Mouse (Mus musculus) mouse trophoblast stem cell (cell line): ENCODE results near the gene Slco2b1.

Experiments
- in situ Hi-C, 2 experiments: fragments of 300-500 bp; cut with MseI, MboI; formaldehyde crosslinking; loops; 2 replicates in 1 of 2; 3 replicates in 1 of 2; pipeline ENCODE4 v1.15.1; 2025

Gene Slco2b1

DNA sequence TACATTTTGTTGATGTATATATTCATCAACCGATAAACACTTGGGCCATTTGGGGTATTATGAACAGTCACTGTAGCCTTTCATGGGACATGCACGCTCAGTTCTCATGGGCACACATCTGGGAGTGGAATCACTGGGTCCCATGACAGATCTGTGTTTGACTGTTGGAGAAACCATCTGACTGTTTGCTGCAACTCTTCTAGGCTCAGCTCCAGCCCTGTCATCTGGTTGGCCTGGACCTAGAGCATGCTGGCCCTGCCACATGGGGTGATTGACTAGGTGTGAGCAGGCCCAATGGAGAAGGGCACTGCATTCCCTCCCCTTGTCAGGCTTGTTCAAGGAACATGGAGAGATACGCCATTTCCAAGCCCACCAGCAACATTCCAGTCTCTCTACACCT is 17.2 kb downstream of the Slco2b1 start:
- in situ Hi-C loops: no loop called here

DNA sequence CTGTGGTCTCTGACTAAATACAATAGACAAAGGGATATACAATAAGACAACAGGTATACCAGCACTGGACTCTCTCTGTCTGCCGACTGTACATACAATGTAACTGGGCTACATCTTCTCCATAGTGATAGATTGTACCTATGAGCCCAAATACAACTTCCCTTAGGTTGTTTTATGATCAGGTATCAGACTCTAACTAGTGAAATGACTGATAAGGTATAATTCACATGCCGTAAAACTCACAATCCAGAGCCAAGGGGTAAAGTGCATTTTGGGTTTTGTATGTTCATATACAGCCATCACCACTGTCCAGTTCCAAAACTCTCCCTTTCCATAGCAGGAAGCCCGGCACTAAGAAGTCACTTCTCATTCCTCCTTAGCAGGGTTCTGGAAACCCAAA is 17.8 kb downstream of the Slco2b1 start:
- in situ Hi-C loops: no loop called here

DNA sequence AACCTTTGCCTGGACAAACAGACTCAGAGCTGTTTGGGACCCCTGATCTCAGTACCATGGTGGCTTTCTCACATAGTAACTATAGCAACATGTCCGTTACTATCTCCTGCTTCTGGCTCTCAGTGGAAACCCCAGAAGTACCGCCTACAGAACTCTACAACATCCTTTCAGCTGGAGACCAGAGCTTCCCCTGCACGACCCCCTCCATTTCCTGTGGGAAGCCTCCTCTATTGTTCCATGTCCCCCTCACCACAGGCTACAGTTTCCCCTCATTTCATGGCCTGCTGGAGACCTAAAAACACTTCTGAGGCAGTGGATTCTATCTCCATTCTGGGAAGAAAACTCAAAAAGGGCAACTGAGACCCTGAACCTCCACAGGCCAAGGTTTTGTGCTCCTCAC is 18.7 kb downstream of the Slco2b1 start:
- in situ Hi-C loops: no loop called here

DNA sequence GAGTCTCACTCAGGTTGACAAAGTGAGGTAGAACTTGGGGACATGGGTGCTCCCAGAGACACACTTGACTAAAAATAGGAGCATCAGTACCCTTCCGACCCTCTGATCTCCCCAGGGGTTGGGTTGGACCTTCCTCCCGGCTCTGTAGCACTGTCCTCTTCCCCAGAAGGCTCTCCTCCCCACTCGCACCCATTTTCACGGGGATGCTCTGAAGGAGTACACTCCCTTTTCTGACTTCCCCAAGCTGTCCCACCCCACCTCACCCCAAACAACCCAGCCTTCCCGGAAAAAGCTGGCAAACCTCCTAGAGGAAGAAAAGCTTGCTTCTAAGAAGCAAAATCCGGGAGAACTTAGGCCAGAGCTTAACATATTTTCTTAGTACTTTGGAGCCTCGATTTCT is 20.3 kb downstream of the Slco2b1 start:
- in situ Hi-C loops: no loop called here

DNA sequence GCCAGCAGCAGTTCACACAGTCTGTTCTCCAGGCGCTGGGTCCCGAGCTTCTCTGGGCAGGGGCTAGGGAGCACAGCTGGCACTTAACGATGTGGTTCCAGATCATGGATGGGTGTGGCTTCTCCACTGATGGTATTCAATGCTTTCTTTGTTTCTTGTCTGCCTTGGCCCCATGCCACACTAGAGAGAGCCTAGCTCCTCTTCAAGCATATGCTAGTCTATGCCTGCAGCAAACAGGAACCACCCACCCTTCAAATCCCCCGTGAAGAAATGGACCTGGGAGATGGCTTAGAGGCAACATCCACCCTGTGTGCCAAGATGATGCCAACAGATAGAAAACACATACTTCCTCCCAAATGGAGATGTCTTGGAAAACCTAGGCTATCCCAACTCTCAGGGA is 27.1 kb downstream of the Slco2b1 start:
- in situ Hi-C loops: no loop called here

DNA sequence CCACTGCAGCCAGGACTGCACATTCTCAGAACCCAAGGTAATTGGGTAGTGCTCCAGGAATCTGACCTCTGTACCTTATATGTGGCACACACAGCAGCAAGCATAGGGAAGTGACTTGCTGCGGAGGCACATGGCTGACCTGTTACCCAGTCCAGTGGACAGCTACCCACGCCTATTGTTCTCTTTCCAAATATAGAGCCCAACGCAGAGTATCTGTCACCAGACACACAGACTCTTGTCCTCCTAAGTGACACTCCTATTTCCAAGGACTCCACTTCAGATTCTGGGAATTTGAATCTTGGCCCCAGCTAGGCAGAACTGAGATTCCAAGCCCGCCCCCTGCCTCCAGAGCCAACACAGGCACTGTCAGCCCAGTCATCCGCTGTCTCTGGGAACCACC is 30.4 kb downstream of the Slco2b1 start:
- in situ Hi-C loops: no loop called here

DNA sequence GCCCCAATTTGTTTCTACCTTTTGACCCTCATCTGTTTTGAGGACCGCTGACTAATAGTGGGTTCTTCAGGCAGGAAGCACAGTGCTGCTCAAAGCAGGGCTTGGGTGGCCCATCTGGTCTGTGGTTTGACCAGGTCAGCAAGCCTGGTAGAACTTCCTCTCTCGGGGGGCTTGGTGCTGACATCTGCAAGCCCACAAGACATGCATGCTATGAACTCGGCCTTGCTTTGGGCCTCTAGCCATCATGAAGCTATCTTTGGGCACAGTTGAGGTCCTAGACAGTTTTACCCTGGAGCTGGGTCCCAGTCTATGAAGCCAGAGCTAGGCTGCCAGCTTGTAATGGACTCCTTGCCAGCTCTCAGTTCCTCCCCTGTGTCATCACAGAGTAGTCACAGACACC is 36.2 kb downstream of the Slco2b1 start:
- in situ Hi-C loops: no loop called here

DNA sequence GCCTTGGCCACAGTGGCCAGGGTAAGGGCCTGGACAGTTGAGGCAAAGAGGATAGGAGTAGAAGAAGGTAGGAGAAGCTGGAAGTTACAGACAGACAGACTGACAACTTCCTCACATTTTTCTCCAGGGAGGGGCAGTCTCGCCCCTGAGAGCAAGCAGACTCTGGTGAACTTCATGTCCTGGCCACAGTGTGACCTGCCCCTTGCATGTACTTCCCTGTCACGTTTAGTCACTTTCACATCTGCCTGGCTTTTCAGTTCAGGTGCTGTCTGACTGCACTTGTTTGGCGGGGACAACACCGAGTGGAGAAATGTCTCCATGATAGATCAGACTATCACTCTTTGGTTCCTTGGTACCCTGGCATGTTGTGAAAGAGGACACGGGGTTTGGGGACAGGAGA is 36.9 kb downstream of the Slco2b1 start:
- in situ Hi-C loops: no loop called here

DNA sequence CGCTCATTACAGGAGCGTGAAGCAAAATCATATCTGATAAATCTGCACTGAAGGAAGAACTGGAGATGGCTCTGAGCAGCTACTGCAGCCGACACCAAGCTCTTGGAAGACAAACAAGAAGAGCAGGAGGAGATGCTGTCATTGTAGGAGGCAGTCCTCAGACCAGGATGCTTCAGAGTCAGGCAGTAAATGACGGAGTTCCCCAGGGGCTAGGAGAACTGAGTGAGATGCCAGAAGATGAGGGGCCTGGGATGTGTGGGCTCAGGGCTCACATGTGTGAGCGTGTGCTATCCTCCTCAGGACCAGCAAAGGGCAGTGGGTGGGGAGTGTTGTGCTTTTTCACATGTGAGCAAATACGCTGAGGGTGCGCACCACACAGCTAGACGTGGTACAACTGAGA is 38.0 kb downstream of the Slco2b1 start:
- in situ Hi-C loops: no loop called here

DNA sequence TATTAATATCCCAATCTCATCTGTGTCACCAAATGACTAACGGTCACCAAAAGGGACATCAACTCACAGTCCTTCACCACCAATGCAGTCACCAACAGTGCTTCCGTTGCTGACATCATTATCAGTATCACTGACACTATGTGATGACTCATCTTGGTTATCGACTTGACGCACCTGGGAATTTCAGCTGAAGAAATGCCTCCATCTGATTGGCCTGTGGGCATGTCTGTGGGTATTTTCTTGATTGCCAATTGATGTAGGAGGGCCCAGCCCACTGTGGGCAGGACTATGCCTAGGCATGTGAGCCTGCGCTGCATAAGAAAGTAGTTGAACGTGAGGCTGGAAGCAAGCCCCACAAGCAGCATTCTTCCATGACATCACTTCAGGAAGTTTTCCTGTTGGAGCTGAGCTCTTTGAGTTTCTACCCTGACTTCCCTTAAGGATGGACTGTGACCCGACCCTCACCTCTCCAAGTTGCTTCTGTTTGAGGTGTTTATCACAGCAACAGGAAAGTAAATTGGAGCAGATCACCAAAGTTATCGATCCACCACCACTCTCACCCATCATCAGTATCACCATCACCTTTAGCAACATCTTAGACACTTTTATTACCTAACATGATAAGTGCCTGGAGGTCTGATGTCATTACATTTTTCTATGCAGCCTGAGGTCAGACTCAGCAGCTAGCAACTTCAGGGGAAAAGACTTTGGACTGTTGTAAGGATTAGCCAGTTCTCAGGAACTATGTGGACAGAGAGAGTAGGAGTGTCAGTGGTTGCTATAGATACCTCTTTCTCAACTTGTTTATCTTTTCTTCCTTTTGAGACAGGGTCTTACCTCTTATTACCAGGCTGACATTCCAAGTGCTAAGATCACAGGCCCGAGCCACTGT is 39.4 kb downstream of the Slco2b1 start:
- in situ Hi-C loops: no loop called here

DNA sequence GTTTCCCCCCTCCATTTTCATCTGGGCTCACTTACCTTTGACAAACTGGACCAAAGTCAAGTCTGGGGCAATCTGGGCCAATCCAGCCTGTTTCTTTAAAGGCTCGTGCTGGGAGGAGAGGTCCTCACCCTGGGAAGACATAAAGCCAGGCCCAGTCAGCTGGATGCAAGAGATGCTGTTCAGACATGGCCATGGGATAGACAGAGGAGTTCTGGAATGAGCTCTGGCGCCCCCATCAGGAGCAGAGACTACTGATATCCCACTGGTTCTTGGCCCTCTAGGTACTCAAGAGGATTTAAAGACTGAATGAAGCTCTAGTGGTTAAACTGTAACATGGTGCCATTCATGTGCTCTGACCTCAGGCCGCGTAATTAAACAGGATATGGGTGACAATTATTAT is 40.2 kb downstream of the Slco2b1 start:
- in situ Hi-C loops: no loop called here

DNA sequence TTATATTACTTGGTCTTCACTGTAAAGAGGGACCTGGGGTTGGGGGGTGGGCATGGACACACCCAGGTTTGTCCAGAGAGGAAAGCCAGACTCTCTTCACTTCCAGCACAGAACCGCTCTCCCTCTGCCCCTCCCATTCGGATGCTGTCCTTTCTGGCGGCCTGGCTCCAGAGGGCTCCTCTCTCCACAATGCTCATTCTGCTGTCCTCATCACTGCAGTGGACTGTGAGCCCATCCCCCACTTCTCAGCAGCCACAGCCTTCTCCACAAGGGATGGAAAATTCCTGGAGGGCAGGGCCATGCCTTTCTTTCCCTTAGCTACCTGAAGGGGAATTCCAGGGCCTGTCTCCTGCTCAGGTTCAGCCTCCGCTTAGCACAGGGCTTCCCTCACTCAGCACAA is 42.3 kb downstream of the Slco2b1 start:
- in situ Hi-C loops: no loop called here

DNA sequence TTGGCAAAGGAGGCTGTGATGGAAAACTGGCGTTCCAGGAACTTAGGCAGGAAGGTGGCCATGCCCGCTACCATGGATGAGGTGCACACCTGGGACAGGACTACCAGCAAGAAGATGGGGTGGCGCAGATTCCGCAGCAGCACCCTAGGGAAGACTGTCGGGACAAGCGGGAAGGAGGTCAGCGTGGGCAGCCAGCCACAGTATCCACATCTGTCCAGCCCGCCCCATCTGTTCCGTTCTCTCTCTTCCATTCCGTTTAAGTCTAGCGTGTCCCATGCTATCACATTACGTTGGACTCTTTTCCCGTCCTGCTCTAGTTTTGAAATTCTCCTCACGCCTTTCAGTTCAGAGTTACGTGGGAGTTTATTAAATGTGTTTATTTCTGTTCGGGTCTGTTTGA is 44.0 kb downstream of the Slco2b1 start:
- in situ Hi-C loops: no loop called here

DNA sequence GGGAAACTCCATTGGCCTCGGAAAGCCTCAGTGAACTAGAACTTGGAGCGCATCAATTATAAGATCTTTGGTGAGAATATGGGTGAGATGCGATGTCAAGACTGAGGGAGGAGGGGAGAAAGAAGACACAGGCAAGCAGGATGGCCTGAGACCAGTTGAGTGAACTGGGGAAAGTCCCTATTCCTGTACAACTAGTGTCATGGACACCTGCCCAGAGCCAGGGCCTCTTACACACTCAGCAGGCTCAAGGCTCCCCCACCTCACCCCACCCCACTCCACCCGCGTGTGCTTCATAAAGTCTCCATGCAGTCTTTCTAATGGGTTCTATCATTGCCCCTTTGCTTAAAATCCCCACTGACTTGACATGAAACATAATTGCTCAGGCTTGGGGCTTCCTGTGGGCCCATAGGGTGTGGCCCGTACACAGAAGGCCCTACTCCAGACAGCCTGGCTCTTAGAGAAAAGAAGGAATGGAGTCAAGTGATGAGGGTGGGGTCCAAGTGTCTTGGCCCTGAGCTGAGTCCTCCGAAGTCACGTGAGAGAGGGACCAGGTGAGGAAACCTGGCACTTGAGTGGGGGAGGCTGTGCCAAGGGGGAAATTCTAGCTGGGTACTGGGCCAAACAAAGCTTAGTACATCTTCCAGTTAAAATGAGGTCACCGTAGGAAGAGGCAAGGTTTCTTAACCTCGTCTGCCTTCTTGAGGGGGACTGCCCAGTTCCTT is 45.2 kb downstream of the Slco2b1 start:
- in situ Hi-C loops: no loop called here

DNA sequence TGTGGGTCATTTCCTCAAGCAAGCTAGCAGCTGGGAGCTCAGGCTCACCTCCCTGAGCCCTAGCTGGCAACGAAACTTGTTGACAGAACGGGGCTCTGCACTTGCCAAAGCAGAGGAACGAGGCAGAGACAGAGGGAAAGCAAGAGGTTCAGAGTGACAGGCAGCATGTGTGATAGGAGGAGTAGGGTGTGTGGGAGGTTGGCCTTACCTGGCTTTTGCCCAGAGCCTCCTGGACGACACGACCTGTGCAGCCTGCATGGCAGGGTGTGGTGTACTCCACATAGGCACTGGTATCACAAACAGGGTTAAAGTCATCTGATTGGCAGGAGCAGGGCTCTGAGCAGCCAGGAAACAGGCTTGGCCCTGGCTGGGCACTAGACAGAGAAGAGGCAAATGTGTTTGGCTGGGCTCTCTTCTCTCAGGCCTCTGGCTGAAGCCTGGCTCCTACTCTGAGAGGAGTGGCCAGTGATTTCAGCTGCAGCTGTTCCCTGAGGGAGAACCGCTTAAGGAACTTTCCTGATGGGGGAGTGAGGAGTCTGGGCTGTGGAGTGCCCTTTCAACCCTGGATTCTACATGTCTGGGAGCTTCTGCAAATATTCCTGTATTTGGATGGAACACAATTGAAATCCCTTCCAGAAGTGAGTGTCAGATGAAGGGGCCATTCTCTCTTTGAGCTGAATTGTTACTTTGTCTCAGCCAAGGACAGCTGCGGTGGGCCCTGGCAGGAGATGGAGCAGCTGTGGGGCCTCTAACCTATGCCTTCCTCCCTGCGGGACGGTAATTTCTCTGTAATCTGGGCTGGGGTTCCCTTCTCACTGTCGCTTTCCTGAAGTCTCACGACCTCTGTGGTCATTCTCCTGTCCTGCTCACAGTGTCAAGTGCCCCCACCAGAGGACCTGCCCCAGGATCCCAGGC is 46.3 kb downstream of the Slco2b1 start:
- in situ Hi-C loops: no loop called here

DNA sequence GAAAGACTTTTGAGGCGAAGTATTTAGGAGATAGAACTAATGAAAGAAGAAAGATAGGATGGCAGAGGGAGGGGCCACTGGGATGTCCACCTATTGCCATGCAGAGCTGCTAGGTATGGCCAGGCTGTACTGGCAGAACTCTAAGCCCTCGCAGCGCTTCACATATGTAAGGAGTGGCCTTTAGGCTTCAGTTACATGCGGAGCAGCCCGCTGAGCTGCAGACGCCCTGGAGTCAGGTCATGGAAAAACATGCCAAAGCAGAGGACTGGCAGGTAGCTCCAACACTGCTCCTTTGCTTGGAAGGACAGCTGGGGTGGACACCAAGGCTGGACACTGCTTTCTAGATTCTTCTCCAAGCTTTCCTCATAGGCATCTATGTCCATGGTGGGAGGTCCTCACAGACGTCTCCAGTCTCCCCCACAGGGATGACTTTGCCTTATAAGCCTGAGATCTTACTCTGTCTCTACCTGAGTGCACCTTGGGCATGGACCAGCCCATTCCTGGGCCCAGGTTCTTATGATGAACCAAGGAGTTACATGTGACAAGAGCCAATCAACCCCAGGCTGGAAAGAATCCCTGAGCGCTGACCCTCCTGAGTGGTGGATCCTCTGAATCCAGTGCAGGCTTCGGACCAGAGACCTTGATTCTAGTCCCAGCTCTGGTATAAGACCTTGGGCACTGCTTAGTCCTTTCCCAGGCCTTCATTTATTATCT is 47.5 kb downstream of the Slco2b1 start:
- in situ Hi-C loops: no loop called here

DNA sequence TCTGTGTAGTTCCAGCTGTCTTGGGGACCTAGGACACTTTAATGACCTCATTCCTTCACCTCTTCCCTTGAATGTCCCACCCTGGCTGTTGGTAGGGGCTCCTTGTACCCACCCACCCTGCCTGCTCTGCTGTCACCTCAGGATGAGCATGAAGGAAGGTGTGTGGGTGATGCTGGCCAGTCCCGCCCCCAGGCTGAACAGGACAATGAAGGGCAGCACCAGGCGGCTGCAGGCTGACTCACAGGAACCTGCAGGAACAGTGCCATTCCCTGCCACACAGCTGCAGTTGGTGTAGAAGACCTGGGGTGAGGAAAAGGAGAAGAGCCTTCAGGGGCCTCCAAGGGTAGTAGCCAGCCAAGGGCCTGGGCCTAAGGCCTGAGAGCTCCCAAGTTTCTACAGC is 48.8 kb downstream of the Slco2b1 start:
- in situ Hi-C loops: no loop called here

DNA sequence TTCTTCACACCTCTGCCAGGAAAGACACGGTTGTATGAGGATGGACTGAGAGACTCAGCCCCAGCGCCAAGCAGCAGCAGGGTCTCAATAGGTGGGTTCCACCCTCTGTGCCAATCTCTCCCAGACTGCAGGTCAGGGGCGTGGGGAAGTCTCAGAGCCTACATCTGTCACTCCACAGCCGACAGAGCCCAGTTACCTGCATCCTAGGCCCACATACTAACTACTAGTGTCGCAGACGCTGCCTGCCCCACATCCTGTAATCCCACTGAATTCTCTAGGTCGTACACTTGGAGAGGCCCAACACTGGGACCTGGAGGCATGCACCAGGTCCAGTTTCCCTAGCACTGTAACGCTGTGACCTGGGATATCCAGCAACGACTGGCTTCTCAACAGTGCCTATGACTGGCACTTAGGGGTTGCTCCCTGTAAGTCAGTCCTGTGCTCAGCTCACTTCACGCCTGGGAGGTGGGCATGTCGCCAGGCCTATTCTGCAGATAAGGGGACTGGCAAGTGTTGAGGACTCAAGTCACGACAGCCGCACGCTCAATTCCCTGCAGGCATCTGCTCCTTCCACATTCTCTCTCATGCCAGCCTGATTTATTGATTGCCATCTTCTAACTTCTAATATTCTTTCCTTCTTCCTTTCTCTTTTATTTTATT is 49.4 kb downstream of the Slco2b1 start:
- in situ Hi-C loops: no loop called here

DNA sequence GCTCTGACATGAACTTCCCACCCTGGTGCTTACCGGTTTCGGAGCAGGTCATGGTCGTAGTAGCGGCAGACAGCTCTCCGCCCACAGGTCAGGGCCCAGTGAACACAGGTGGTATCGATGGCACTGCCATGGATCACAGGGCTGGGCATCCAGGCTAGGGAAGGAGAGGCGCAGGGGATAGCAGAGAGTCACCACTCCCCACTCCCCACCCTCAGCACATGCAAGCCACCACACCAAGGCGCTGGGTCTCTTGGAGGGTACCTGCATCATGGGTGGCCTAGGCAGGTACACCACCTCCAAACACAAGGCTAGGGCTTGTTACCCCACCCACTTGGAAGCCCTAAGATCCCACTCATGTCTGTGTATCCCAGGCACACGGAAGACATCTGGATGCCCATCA is 50.1 kb downstream of the Slco2b1 start:
- in situ Hi-C loops: no loop called here

DNA sequence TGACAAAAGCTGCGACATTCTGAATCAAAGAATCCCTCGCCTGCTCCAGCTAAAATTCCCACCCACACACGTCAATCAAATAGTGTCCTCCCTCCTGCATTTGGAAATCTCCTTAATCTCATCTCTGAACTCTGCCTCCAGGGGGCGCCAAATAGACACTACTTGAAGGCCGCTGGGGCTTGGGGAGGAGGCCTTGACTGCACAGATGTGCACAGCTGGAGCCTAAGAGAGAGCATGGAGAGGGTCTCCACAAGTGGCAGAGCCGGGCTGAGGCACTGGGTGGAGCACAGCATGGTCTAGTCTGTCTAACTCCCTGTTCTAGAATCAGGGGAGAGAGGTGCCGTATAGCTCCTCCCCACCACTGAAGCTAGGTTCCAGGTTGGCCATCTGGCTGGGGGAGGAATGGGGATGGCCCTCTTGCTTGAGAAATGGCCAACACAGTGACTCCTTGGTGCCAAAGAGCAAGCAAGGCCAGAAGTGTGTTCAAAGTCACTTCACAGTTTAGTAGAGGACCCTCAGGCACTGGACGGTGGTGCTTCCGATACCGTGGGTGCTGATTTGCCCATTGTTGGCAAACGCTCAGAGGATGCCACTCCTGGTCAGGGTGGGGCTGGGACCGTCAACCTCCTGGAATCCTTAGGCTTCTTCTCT is 51.6 kb downstream of the Slco2b1 start:
- in situ Hi-C loops: loop anchor here (5.0 to 10.0 kb wide), 2 partner anchors 135 to 138 kb away; no protein-coding TSS in a partner anchor
